Mouse (Mus musculus): ENCODE results near the gene Ksr2. TPM values are rescaled to one million over a fixed set of nuclear protein-coding genes. Genes with fewer than 3 reads are reported as not detected.

The Ksr2 gene
- total RNA-seq, 2 experiments from 2014 or later, result 23.4 to 24.1 TPM

- no peak for DNase-seq
- intact Hi-C loops (cut with DNase I), result no loop called here
Observed at GRCm38 (mm10) chr5:117731311-117731710, 317.5 kb downstream of the Ksr2 start.

- no peak for DNase-seq
- intact Hi-C loops (cut with DNase I), result no loop called here
Observed at GRCm38 (mm10) chr5:117744654-117745178, 330.9 kb downstream of the Ksr2 start.

- DNase-seq, result no peak
- intact Hi-C loops (cut with DNase I), result no loop called here
Observed at GRCm38 (mm10) chr5:117749353-117749752, 335.6 kb downstream of the Ksr2 start.

- DNase-seq, result peak; percentile 26
- intact Hi-C loops (cut with DNase I), result no loop called here
Observed at GRCm38 (mm10) chr5:117757696-117758482, 344.1 kb downstream of the Ksr2 start.

GRCm38 (mm10) chr5:117761181-117761832, 347.5 kb downstream of the Ksr2 start:
- DNase-seq, result peak; percentile 83
- intact Hi-C loops (cut with DNase I), result no loop called here

GRCm38 (mm10) chr5:117764496-117764895, 350.7 kb downstream of the Ksr2 start:
- DNase-seq, result peak; percentile 25

GRCm38 (mm10) chr5:117779175-117779574, 365.4 kb downstream of the Ksr2 start:
- peak; percentile 59 for DNase-seq
- intact Hi-C loops (cut with DNase I), result no loop called here

More at GRCm38 (mm10) chr5:117764496-117764895, 350.7 kb downstream of the Ksr2 start:
- intact Hi-C loops (cut with DNase I), result no loop called here

- intact Hi-C loops (cut with DNase I), result no loop called here
- no peak for DNase-seq
Observed at GRCm38 (mm10) chr5:117780681-117781080, 366.9 kb downstream of the Ksr2 start, which contains the start of gene Nos1. Nos1 (plus strand) TSS chr5:117781032.

GRCm38 (mm10) chr5:117781178-117781577, 367.4 kb downstream of the Ksr2 start:
- no peak for DNase-seq
- intact Hi-C loops (cut with DNase I), result no loop called here

GRCm38 (mm10) chr5:117790071-117790470, 376.3 kb downstream of the Ksr2 start:
- intact Hi-C loops (cut with DNase I), result no loop called here
- DNase-seq, result no peak

GRCm38 (mm10) chr5:117791875-117792274, 378.1 kb downstream of the Ksr2 start:
- intact Hi-C loops (cut with DNase I), result no loop called here
- no peak for DNase-seq

- no peak for DNase-seq
- intact Hi-C loops (cut with DNase I), result no loop called here
Observed at GRCm38 (mm10) chr5:117800849-117801248, 387.0 kb downstream of the Ksr2 start.

GRCm38 (mm10) chr5:117802071-117802521, 388.3 kb downstream of the Ksr2 start:
- no peak for DNase-seq
- intact Hi-C loops (cut with DNase I), result no loop called here

GRCm38 (mm10) chr5:117803551-117803950, 389.8 kb downstream of the Ksr2 start:
- intact Hi-C loops (cut with DNase I), result no loop called here
- no peak for DNase-seq

GRCm38 (mm10) chr5:117810930-117811329, 397.1 kb downstream of the Ksr2 start:
- intact Hi-C loops (cut with DNase I), result no loop called here
- DNase-seq, result no peak

GRCm38 (mm10) chr5:117818800-117819199, 405.0 kb downstream of the Ksr2 start:
- DNase-seq, result peak; percentile 78
- intact Hi-C loops (cut with DNase I), result no loop called here

- intact Hi-C loops (cut with DNase I), result no loop called here
- DNase-seq, result no peak
Observed at GRCm38 (mm10) chr5:117820445-117820844, 406.6 kb downstream of the Ksr2 start.

GRCm38 (mm10) chr5:117823811-117824210, 410.0 kb downstream of the Ksr2 start:
- no peak for DNase-seq
- intact Hi-C loops (cut with DNase I), result no loop called here

- intact Hi-C loops (cut with DNase I), result no loop called here
- DNase-seq, result no peak
Observed at GRCm38 (mm10) chr5:117824486-117824885, 410.7 kb downstream of the Ksr2 start.

Data from left cerebral cortex, postnatal 4 days (tissue).